In genomic region chr8:120685097-120685496, GRCm38 (mm10) we compare ENCODE assay signal across 12 mouse cellular contexts. TPM values are rescaled to one million over a fixed set of nuclear protein-coding genes. Genes with fewer than 3 reads are reported as not detected.
DNase-seq lines count a peak whose midpoint lies in the region; ATAC-seq and TF ChIP-seq lines count a peak whose summit lies in the region.
"Had no signal": no experiment of that assay in that cellular context is flagged by ENCODE, and none has a peak within 500 bp of the region (broad histone marks: within the 10 kb centered on the region; RNA-seq: fewer than 3 reads in every experiment).

No protein-coding gene starts in this region.

- no peak overlapping the region for H3K4me3 ChIP-seq in heart, adult 2 months
- H3K4me3 ChIP-seq in heart, embryonic 10.5 days = no peak overlapping the region
- peak overlapping the region; percentile 60 for H3K4me3 ChIP-seq in bone marrow macrophage, adult 2 months (ENCODE audit: insufficient read depth, low read length)
- H3K4me3 ChIP-seq in forebrain, embryonic 16.5 days (replicated peaks; ENCODE audit: low read length) = no peak overlapping the region
- H3K4me3 ChIP-seq: lung, embryonic 15.5 days had no signal

- H3K36me3 ChIP-seq in heart, adult 2 months (ENCODE audit: control insufficient read depth, insufficient read depth, low read length) = no peaks in the 10 kb centered on the region
- no peaks in the 10 kb centered on the region for H3K36me3 ChIP-seq in heart, embryonic 10.5 days
- H3K36me3 ChIP-seq in forebrain, embryonic 16.5 days (ENCODE audit: control insufficient read depth, insufficient read depth) = no peaks in the 10 kb centered on the region
- H3K36me3 ChIP-seq: lung, embryonic 15.5 days had no signal

- TF ChIP-seq CTCF in heart, adult 2 months (IDR thresholded peaks at IDR 0.05) = no peak
- TF ChIP-seq CTCF in bone marrow macrophage, adult 2 months (IDR thresholded peaks at IDR 0.05; ENCODE audit: low read depth, low read length) = no peak

- no peaks in the 10 kb centered on the region for H3K27me3 ChIP-seq in heart, adult 2 months (ENCODE audit: control insufficient read depth, insufficient read depth, low read length)
- H3K27me3 ChIP-seq in heart, embryonic 10.5 days (ENCODE audit: insufficient read depth, poor library complexity, severe bottlenecking) = peaks cover 62% of the 10 kb centered on the region
- no peaks in the 10 kb centered on the region for H3K27me3 ChIP-seq in forebrain, embryonic 16.5 days (replicated peaks; ENCODE audit: control insufficient read depth, insufficient read depth, low read length)

- TF ChIP-seq POLR2A in heart, adult 2 months (IDR thresholded peaks at IDR 0.05; ENCODE audit: insufficient read depth, low read depth, low read length) = peak; percentile 36; the same call in 1 of the 2 replicates
- TF ChIP-seq POLR2A in bone marrow macrophage, adult 2 months (IDR thresholded peaks at IDR 0.05; ENCODE audit: borderline replicate concordance, low read depth, low read length) = no peak

- WGBS in heart, adult 2 months = 67% methylated on average over 5 of the region's 5 CpGs
- 68% methylated on average over 5 of the region's 5 CpGs for WGBS in heart, embryonic 10.5 days
- WGBS in forebrain, embryonic 16.5 days = 78% methylated on average over 5 of the region's 5 CpGs

- ATAC-seq in monocyte, adult 5-6 weeks (replicated peaks; ENCODE audit: insufficient number of reproducible peaks, low FRiP score, low TSS enrichment, poor library complexity, severe bottlenecking) = peak; percentile 47
- ATAC-seq in forebrain, embryonic 16.5 days = no peak

- no peaks in the 10 kb centered on the region for H3K9me3 ChIP-seq in heart, embryonic 10.5 days
- H3K9me3 ChIP-seq in forebrain, embryonic 16.5 days (ENCODE audit: control insufficient read depth, low read length) = no peaks in the 10 kb centered on the region
- H3K9me3 ChIP-seq: lung, embryonic 15.5 days had no signal

- DNase-seq in heart, adult 2 months = peak; percentile 68 to 79
- no peak for DNase-seq in heart, embryonic 10.5 days (ENCODE audit: low spot score)
- DNase-seq in heart, postnatal 4 days = peak; percentile 42
- DNase-seq in thymus, postnatal 14 days = no peak
- DNase-seq in c-Kit-positive CD71-positive TER-119-positive erythroid progenitor cells, embryonic 14.5 days (ENCODE audit: low spot score) = no peak
- DNase-seq: thymus, postnatal 4 days had no signal

- TF ChIP-seq EP300 in heart, adult 2 months (IDR thresholded peaks at IDR 0.05; ENCODE audit: insufficient read depth, low read depth, low read length) = no peak

- H3K79me2 ChIP-seq in heart, adult 2 months (replicated peaks; ENCODE audit: control insufficient read depth, insufficient read depth, low read length) = no peaks in the 10 kb centered on the region

- peak overlapping the region; percentile 68 for H3K27ac ChIP-seq in heart, adult 2 months
- H3K27ac ChIP-seq in heart, embryonic 10.5 days = no peak overlapping the region
- peak overlapping the region; percentile 99 for H3K27ac ChIP-seq in bone marrow macrophage, adult 2 months (ENCODE audit: insufficient read depth, low read depth, low read length)
- no peak overlapping the region for H3K27ac ChIP-seq in forebrain, embryonic 16.5 days (ENCODE audit: low read length)
- H3K27ac ChIP-seq: kidney, postnatal 0 days; lung, embryonic 15.5 days had no signal

- H3K9ac ChIP-seq in heart, adult 2 months (ENCODE audit: low read depth, low read length) = no peak overlapping the region
- no peak overlapping the region for H3K9ac ChIP-seq in forebrain, embryonic 16.5 days (replicated peaks; ENCODE audit: low read depth, low read length)
- H3K9ac ChIP-seq: lung, embryonic 15.5 days had no signal

- no peak overlapping the region for H3K4me2 ChIP-seq in forebrain, embryonic 16.5 days (ENCODE audit: low read length)
- H3K4me2 ChIP-seq: lung, embryonic 15.5 days had no signal

- peaks cover 1% of the 10 kb centered on the region; the same call in 1 of the 2 replicates for H3K4me1 ChIP-seq in heart, adult 2 months (ENCODE audit: control insufficient read depth, insufficient read depth, low read length)
- peaks cover 8% of the 10 kb centered on the region; the same call in 1 of the 2 replicates for H3K4me1 ChIP-seq in heart, embryonic 10.5 days
- peaks cover 58% of the 10 kb centered on the region for H3K4me1 ChIP-seq in bone marrow macrophage, adult 2 months (ENCODE audit: control insufficient read depth, insufficient read depth, low read length)
- no peaks in the 10 kb centered on the region for H3K4me1 ChIP-seq in forebrain, embryonic 16.5 days (replicated peaks; ENCODE audit: control insufficient read depth, insufficient read depth, low read length)

- intact Hi-C loops in heart, adult 2 months (cut with DNase I) = no loop called here

RNA-seq across cellular contexts. Expression of gene Emc8, which starts 16.7 kb away (rescaled TPM):
- 10 to 100 TPM; 42.2 to 46.3 TPM for total RNA-seq in heart, adult 2 months (2021)
- 34.1 and 36.9 TPM in 2 replicates for polyA plus RNA-seq in heart, adult 2 months (2012; rRNA removed)
- 249 and 314 TPM in 2 replicates for polyA plus RNA-seq in heart, embryonic 10.5 days (2016; fragmentation: Nextera tagmentation; extraction: Ambion mirVana)
- 56.5 and 61.3 TPM in 2 replicates for polyA plus RNA-seq in bone marrow macrophage, adult 2 months (2012; ENCODE audit: insufficient read depth, insufficient read length, missing spikeins)
- 10 to 100 TPM; 78.7 to 82.4 TPM for total RNA-seq in heart, postnatal 4 days (2021)
- 12.1 to 40.3 TPM (median 26.7 TPM) in 3 replicates for total RNA-seq in monocyte, adult 5-6 weeks (2017)
- 145 and 148 TPM in 2 replicates for polyA plus RNA-seq in forebrain, embryonic 16.5 days (2015; fragmentation: Nextera tagmentation; extraction: Ambion mirVana)

RNA-seq across cellular contexts. Expression of gene Cox4i1, which starts 17.1 kb away (rescaled TPM):
- 1,000 to 10,000 TPM; 4,113 to 4,965 TPM for total RNA-seq in heart, adult 2 months (2021)
- polyA plus RNA-seq in heart, adult 2 months (2012; rRNA removed) = 4,656 and 4,851 TPM in 2 replicates
- 1,295 and 1,617 TPM in 2 replicates for polyA plus RNA-seq in heart, embryonic 10.5 days (2016; fragmentation: Nextera tagmentation; extraction: Ambion mirVana)
- 607 and 651 TPM in 2 replicates for polyA plus RNA-seq in bone marrow macrophage, adult 2 months (2012; ENCODE audit: insufficient read depth, insufficient read length, missing spikeins)
- total RNA-seq in heart, postnatal 4 days (2021) = 1,000 to 10,000 TPM; 2,981 to 3,274 TPM
- total RNA-seq in monocyte, adult 5-6 weeks (2017) = 315 to 382 TPM (median 356 TPM) in 3 replicates
- 935 and 953 TPM in 2 replicates for polyA plus RNA-seq in forebrain, embryonic 16.5 days (2015; fragmentation: Nextera tagmentation; extraction: Ambion mirVana)

RNA-seq across cellular contexts. Expression of gene Gm27021, which starts 17.2 kb away (rescaled TPM):
- not detected for total RNA-seq in heart, adult 2 months (2021)
- polyA plus RNA-seq in heart, adult 2 months (2012; rRNA removed) = not detected in 2 replicates
- 1.9 and 2.8 TPM in 2 replicates for polyA plus RNA-seq in heart, embryonic 10.5 days (2016; fragmentation: Nextera tagmentation; extraction: Ambion mirVana)
- not detected in 2 replicates for polyA plus RNA-seq in bone marrow macrophage, adult 2 months (2012; ENCODE audit: insufficient read depth, insufficient read length, missing spikeins)
- not detected for total RNA-seq in heart, postnatal 4 days (2021)
- not detected in 3 replicates for total RNA-seq in monocyte, adult 5-6 weeks (2017)
- polyA plus RNA-seq in forebrain, embryonic 16.5 days (2015; fragmentation: Nextera tagmentation; extraction: Ambion mirVana) = 5.5 and 9.6 TPM in 2 replicates
- total RNA-seq: neutrophil, adult 5-6 weeks had no signal

RNA-seq across cellular contexts. Expression of gene 1190005I06Rik, which starts 37.7 kb away (rescaled TPM):
- 1 to 10 TPM; 3.9 to 5.3 TPM for total RNA-seq in heart, adult 2 months (2021)
- polyA plus RNA-seq in heart, adult 2 months (2012; rRNA removed) = 3.0 and 6.0 TPM in 2 replicates
- polyA plus RNA-seq in heart, embryonic 10.5 days (2016; fragmentation: Nextera tagmentation; extraction: Ambion mirVana) = 4.6 and 7.7 TPM in 2 replicates
- 1.1 and 1.6 TPM in 2 replicates for polyA plus RNA-seq in bone marrow macrophage, adult 2 months (2012; ENCODE audit: insufficient read depth, insufficient read length, missing spikeins)
- 1 to 10 TPM; 7.5 to 9.3 TPM for total RNA-seq in heart, postnatal 4 days (2021)
- not detected in 3 replicates for total RNA-seq in monocyte, adult 5-6 weeks (2017)
- 8.4 and 11.0 TPM in 2 replicates for polyA plus RNA-seq in forebrain, embryonic 16.5 days (2015; fragmentation: Nextera tagmentation; extraction: Ambion mirVana)
- total RNA-seq: neutrophil, adult 5-6 weeks had no signal

RNA-seq across cellular contexts. Expression of gene Irf8, which starts 51.1 kb away (rescaled TPM):
- total RNA-seq in heart, adult 2 months (2021) = 1 to 10 TPM; 3.6 to 3.8 TPM
- polyA plus RNA-seq in heart, adult 2 months (2012; rRNA removed) = 4.2 and 4.9 TPM in 2 replicates
- polyA plus RNA-seq in heart, embryonic 10.5 days (2016; fragmentation: Nextera tagmentation; extraction: Ambion mirVana) = 2.1 and 4.5 TPM in 2 replicates
- 157 and 163 TPM in 2 replicates for polyA plus RNA-seq in bone marrow macrophage, adult 2 months (2012; ENCODE audit: insufficient read depth, insufficient read length, missing spikeins)
- 1 to 10 TPM; 8.4 to 9.7 TPM for total RNA-seq in heart, postnatal 4 days (2021)
- total RNA-seq in monocyte, adult 5-6 weeks (2017) = 235 to 408 TPM (median 258 TPM) in 3 replicates
- polyA plus RNA-seq in forebrain, embryonic 16.5 days (2015; fragmentation: Nextera tagmentation; extraction: Ambion mirVana) = 3.6 and 4.2 TPM in 2 replicates

Comparison
In these comparisons a context has a peak if more than half of its experiments do, and no peak if none do; other contexts are left out.
1. DNase-seq: peak in heart, adult 2 months (2 of 2) and heart, postnatal 4 days (single experiment); none in heart, embryonic 10.5 days (single experiment), thymus, postnatal 14 days (single experiment) and c-Kit-positive CD71-positive TER-119-positive erythroid progenitor cells, embryonic 14.5 days (single experiment).
2. H3K27ac ChIP-seq: peak in heart, adult 2 months (single experiment) and bone marrow macrophage, adult 2 months (single experiment); none in heart, embryonic 10.5 days (single experiment) and forebrain, embryonic 16.5 days (single experiment).